Mouse (Mus musculus): Measurements from ENCODE around the gene Jmjd1c.

The Jmjd1c gene

DNA sequence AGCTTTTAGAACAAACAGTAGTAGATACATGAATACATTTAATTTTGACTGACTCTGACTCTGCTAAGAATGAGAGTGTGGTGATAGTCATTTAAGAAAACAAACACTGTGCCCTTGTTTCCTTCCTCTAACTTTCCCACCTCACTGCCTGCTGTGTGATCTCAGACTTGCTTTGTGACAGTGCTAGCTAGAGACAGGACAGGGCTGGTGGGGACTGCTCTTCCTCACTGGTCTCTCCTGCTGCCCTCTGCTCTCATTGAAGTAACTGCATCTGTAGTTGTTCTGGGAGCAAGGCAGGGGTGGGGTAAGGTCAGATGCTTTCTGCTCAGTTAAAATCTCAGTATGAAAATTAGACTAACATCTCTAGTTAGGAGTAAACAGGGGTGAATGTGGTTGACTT, 93.1 kb downstream of the Jmjd1c start:
- DNase-seq (ENCODE audit: low spot score in 2 of 2) = no peak

DNA sequence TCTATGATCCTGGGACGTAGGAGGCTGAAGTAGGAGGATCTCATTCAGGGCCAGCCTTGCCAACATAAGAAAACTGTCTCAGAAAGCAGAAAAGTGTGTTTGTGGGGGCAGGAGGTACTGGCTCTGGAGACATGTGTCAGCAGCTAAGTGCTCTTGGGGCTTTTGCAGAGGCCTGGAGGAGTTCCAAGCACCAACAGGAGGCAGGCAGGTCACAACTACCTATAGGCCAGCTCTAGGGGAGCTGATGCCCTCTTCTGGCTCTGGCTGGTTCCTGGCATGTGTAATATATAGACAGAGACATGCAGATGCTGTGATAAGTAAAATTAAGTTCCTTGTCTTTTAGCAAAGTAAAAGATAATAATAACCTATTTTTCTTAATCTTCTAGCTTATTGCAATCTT, 94.3 kb downstream of the Jmjd1c start:
- DNase-seq (ENCODE audit: low spot score in 2 of 2) = no peak

DNA sequence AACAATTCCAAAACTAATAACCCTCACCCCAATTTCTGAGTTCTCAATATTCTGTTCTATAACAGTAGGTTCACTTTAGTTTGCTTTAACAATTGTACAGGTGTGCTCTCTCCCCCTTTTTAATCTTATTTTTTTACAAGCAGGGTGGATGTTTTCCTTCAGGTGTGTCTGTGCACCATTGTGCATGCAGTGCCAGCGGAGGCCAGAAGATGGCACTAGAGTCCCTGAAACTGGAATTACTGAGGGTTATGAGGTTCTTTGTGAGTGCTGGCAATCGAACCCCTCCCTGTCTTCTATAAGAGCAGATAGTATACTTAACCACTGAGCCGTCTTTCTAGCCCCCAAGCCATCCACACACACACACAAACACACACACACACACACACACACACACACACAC, 96.4 kb downstream of the Jmjd1c start:
- DNase-seq (ENCODE audit: low spot score in 2 of 2) = no peak

DNA sequence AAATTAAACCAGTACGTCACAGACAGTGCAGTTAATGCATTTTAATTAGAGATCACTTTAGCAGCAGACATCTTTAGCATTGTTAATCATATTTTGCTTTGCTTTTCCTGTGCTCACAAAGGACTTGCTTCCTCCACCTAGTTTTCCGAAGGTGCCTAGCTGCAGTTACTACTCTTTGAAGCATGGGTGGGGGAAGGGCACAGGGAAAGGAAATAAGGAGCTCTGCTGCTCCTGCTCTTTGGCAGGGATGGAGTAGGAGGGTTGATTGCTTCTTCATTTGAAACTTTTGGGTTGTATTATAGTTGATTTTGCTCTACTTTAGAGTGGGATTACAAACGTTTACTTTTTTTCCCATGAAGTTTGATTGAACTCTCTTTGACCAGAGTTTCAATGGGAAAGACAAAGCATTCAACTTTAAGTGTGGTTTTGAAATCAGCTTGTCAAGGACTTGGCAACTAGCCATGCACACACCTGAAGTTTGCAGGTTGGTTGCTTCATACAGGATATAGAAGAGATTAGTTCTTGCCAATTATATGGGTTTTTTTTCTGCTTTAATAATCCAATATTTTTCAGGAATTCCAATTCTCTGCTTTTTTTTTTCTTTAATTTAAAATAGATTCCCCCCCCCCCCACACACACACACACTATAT, 97.2 kb downstream of the Jmjd1c start:
- no peak for DNase-seq (ENCODE audit: low spot score in 2 of 2)

DNA sequence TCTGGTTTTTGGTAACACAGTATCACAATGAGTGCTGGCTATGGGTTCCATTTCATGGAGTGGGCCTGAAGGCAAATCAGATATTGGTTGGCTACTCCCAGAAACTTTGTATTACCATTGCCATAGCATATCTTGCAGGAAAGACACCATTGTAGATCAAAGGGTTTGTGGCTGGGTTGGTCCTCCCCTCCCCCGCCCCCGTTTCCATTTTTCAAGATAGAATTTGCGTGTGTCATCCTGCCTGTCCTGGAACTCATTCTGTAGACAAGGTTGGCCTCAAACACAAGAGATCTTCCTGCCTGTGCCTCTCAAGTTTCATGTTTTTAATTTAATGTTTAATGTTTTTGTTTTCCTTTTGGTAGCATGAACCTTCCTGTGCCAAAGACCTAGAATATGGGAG, 98.1 kb downstream of the Jmjd1c start:
- no peak for DNase-seq (ENCODE audit: low spot score in 2 of 2)

DNA sequence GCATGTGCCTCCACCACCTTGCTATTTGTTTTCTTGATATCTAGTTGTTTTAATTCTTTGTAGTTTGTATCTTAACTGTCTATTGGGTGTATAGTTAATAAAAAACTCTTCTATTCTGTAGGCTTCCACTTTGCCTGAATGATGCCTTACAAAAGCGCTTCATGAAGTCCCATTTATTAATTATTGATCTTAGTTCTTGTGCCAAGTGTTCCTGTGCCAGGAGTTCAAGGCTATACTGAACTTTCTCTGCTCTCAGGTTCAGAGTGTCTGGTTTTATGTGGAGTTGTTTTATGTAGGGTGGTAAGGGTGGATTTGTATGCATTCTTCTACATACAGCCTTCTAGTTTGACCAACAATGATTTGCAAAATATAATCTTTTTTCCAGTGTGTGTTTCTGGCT, 99.7 kb downstream of the Jmjd1c start:
- DNase-seq (ENCODE audit: low spot score in 2 of 2) = no peak

DNA sequence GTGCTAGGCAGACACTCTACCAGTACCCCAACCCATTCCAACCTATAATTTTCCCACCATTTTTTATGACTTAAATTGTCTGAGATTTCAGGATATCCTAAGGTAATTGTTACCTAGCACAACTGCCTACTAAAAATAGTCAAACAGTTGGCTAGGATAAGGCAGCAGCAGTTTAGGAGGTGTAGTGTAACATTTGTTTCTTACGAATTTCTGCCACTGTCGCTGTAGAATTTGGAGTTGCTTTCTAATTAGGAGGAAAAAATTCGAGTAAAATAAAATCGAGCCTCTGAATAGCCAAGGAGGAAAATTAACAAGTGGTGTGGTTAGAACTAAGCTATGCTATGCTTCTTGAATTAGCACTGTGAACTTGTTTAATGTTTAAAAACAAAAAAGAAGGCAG, 101.3 kb downstream of the Jmjd1c start:
- DNase-seq (ENCODE audit: low spot score in 2 of 2) = no peak

DNA sequence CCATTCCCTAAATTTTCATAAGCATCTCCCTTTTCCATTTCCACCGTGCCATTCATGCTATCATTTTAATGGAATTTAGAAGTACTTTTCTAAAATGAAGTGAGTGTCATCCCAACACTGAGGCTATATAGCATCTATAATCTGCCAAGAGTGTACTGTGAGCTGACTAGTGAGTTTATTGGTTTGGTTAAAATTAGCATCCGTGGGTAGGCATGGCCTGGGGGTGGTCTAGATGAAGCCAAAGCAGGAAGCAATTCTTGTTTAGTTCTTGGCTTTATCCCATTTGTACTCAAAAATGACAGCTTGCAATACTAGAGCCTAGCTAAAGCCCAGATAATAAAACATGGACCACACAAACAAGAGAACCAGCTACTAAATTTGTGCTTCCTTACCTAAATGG, 101.9 kb downstream of the Jmjd1c start:
- DNase-seq (ENCODE audit: low spot score in 2 of 2) = no peak

DNA sequence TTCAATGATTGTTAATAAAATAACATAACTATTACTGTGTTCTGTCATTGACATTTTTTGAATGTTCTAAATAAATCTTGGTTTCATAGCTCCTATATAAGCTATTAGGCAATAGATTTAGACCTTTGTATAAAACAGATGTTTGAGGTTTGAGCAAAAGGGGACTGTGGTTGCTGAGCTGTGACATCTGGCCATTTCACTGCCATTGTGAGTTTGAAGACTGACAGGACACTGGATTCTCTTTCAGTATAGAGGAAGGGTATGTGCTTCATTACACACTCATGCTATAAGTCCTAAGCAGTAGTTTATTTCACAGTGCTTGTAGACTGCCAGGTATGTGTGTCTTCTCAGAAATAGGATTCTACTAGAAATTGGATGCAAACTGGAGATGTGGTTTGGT, 105.8 kb downstream of the Jmjd1c start:
- DNase-seq (ENCODE audit: low spot score in 2 of 2) = no peak

DNA sequence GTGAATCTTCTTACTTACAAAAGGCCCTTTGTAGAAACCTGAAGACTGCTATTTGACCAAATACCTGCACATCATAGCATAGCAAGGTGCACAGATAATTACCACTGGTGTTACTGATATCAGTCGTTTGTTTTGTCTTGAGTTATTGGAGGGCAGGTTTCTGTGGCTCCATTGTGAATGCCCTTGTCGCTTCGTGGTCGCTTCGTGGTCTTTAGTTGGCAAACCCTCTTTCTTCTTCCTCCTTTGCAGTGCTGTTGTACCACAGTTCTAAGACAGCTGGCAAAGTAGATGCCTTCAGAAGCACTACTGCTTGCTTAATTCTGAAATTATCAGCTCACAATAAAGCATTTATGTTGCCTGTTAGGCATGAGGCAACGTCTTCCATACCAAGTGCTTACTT, 106.5 kb downstream of the Jmjd1c start:
- no peak for DNase-seq (ENCODE audit: low spot score in 2 of 2)

DNA sequence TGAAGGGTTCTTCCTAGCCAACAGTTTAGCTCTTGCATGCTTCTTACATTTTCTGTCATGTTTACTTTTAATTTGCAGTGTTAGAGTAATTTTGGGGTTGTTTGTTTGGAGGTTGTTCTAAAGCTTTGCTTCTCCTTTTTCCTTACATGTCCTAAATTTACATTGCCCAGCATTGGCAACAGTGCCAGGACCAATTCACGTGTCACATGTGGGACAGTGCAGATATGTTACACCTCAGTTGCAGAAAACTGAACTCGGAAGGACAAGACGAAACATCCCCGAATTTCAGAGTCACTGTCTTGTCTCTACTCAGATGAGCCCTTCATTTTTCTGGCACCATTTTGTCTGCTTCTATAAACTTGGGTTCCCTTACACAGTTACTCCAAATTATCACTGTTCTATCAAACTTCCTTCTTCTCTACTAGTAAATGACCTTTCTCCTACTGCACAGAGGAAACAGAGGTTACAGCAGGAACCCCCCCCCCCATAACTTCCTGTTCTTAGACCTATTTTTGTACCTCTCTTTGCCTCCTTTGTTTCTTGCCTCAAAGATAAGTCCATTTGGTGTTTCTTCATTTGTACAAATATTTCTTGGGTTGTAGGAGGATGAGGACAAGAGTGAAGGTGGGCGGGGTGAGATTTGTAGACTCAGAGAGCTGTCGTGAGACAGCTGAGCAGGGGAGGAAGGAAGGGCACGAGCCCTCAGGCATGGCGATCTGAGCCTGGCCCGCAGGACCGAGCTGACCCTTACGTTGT, 108.9 kb downstream of the Jmjd1c start:
- DNase-seq (ENCODE audit: low spot score in 2 of 2) = no peak

DNA sequence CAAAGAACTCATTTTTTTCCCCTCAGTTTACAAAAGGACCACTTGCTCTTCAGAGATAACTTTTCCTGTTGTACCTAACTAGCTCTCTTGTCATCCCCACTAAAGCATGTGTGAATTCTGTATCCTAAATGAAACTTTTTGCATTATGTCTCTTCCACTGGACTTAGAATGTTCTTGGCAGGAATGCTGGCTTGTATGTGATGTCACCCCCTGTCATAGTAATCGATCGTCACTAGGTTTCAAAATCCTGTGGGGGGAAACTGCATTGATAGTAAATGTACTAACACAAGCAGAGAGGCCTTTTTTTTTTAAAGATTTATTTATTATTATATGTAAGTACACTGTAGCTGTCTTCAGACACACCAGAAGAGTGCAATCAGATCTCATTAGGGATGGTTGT, 112.0 kb downstream of the Jmjd1c start:
- DNase-seq (ENCODE audit: low spot score in 2 of 2) = no peak

DNA sequence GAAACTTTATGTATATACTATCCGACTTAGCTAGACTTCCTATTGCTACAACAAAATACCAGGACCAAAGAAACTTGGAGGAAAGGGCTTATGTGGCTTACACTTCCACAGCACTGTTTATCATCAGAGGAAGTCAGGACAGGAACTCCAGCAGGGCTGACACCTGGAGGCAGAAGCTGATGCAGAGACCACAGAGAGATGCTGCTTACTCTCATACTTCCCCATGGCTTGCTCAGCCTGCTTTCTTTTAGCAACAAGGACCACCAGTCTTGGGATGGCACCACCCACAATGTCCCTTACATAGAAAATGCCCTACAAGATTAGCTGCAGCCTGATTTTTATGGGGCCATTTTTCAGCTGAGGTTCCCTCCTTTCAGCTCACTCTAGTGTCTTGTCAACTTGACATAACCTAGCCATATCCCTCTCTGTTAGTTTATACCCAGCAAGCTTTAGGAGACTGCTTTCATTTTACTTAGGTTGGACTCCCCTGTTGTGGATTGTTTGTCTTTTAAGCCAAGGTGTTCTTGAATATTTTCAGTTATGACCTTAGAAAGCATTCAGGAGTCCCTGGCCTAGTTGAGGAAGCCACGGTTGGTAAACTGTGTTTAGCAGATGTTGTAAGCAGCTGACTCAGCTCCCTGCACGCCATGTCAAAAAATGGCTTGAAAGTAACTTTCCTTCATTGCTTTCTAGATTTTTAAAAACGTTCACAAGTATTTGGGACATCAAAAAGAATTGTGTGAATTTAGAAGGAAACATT, 114.2 kb downstream of the Jmjd1c start:
- no peak for DNase-seq (ENCODE audit: low spot score in 2 of 2)

DNA sequence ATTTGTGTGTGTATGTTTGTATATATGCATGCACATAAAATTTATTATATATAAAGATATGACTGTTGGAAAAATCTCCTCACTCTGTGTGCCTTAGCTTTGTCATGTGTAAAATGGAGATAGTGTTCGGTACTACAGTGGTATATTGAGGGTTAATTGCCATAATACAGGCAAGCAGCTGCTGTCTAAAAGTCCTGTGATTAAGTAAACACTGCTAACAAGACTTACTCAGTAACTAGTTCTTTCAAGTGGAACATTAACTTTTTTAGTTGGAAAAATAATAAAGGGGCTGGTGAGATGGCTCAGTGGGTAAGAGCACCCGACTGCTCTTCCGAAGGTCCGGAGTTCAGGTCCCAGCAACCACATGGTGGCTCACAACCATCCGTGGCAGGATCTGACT, 116.1 kb downstream of the Jmjd1c start:
- no peak for DNase-seq (ENCODE audit: low spot score in 2 of 2)

DNA sequence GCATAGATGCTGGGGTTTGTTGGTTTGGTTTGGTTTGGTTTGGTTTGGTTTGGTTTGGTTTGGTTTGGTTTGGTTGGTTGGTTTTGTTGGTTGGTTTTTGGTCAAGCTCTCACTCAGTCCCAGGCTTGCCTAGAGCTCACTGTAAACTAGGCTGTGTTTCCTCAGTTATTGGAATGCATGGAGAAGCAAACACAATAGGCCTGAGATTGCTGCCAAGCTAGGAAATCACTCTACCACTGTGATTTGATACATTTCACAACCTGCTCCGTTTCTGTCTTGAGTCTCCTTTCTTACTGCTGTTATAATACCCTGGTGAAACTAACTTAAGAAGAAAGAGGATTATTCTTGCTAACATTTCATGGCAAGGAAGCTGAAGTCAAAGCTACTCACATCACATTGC, 117.8 kb downstream of the Jmjd1c start:
- DNase-seq (ENCODE audit: low spot score in 2 of 2) = no peak

DNA sequence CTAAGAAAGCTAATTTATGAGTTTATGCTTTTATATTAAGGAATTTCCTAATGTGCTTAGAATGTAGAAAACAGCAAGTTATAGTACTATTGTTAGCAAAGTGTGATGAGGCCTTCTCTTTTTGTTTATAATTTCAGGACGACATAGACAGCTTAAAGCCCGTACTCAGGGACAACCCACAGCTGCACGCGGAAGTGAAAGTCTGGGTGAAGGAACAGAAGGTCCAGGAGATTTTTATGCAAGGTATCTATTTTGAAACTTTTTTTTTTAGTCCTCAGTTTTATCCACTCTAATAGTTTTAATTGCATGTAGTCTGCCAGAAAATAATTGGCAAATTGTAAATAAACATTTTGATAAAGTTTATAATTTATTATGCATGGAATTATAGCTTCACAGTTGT, 119.2 kb downstream of the Jmjd1c start:
- no peak for DNase-seq (ENCODE audit: low spot score in 2 of 2)

DNA sequence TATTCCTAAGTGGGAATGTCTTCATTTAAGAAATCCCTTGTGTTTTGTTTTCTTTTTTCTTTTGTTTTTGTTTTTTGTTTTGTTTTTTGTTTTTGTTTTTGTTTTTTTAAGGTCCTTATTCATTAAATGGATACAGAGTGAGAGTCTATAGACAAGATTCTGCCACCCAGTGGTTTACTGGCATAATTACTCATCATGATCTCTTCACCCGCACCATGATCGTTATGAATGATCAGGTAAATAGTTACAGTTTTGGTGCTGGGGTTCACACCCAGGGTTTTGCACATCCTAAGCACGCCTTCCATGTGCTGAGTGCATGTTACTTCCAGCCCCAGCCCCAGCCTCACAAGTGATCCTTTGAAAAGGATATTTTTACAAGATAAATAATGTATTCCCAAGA, 120.9 kb downstream of the Jmjd1c start:
- no peak for DNase-seq (ENCODE audit: low spot score in 2 of 2)

DNA sequence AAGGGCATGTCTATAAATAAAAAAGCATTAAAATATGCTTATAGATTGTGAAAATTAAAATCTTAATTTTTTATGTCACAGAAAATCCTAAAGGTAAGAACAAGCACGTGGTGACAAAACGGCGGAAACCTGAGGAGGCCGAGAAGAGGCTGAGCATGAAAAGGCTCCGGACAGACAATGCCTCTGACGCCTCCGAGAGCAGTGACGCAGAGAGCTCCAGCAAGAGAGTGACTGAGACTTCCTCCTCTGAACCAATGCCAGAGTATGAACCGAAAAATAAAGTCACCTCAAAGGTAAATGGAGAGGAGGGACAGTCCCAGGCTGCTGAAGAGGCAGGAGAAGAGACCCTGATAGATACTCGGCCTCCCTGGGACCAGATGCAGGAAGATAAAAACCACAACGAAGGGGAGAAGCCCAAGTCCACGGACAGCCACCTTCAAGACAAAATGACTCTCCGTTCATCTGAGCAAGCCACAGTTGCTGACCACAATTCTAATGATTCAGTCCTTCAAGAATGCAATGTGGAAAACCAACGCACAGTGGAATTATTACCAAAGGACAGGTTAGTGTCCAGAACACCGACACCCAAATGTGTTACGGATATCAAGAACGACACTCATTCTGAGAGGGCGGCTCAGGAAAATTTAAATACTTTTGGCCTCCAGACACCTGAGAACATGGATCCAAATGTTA, 123.1 kb downstream of the Jmjd1c start:
- DNase-seq (ENCODE audit: low spot score in 2 of 2) = no peak

DNA sequence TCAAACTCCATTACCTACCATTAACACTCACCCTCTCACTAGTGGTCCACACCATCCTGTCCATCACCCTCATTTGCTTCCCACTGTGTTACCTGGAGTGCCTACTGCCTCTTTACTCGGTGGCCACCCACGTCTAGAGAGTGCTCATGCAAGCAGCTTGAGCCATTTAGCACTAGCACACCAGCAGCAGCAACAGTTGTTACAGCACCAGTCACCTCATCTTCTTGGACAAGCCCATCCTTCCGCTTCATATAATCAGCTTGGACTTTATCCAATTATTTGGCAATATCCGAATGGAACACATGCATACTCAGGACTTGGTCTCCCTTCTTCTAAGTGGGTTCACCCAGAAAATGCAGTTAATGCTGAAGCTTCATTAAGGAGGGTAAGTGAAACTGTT, 124.3 kb downstream of the Jmjd1c start:
- no peak for DNase-seq (ENCODE audit: low spot score in 2 of 2)

DNA sequence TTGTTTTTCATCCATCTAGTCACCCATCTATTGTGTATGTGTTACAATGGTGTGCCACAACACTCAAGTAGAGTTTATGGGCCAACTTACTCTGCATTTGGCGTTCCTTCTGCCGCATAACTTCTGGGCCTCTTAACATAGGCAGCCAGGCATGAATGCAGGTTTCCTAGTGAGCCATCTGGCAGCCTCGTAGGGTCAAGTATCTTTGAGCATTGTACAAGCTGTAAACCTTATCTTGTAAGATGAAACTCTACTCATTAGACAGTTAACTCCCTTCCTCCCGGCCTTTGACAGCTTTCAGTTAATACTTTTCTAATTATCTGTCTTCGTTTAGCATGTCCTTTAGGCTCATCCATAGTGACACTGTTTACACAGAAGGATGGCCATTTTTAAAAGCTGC, 125.4 kb downstream of the Jmjd1c start:
- no peak for DNase-seq (ENCODE audit: low spot score in 2 of 2)

DNA sequence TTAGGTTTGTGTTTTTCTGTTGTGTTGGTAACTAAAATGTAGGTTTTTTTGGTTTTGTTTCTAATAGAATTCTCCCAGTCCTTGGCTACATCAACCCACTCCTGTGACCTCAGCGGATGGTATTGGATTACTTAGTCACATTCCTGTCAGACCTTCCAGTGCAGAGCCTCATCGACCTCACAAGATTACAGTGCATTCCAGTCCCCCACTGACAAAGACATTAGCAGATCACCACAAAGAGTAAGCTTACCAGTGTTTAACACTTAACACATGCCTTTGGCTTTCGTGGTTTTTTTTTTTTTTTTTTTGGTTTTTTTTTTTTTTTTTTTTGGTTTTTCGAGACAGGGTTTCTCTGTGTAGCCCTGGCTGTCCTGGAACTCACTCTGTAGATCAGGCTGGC, 128.0 kb downstream of the Jmjd1c start:
- no peak for DNase-seq (ENCODE audit: low spot score in 2 of 2)

DNA sequence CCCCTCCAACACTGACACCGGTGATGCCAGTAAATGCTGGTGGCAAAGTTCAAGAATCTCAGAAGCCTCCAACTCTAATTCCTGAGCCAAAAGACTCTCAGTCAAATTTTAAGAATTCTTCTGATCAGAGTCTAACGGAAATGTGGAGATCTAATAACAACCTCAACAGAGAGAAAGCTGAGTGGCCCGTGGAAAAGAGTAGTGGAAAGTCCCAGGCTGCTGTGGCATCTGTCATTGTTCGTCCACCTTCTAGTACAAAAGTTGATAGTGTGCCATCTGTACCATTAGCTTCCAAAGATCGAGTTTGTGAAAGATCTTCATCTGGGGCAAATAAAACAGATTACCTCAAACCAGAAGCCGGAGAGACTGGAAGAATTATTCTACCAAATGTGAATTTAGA, 129.6 kb downstream of the Jmjd1c start:
- DNase-seq (ENCODE audit: low spot score in 2 of 2) = no peak
